Mouse (Mus musculus) hindbrain, embryonic 15.5 days (tissue): ENCODE results near the gene Ssbp4. TPM values are rescaled to one million over a fixed set of nuclear protein-coding genes. Genes with fewer than 3 reads are reported as not detected.
A peak's percentile ranks its signal among the peaks of the same experiment; 100 is the strongest.

Experiments
- ATAC-seq: fragments of 200-750 bp; cut with Nextera tagmentation; 2 replicates; pipeline ENCODE4 v1.8.0; 2017; ENCODE audit warnings: low read depth, moderate number of reproducible peaks, moderate TSS enrichment; ENCODE audit not compliant: low FRiP score
- H3K27ac ChIP-seq: fragments of 300-500 bp; sonication (generic); replicated peaks from 2 replicates; pipeline ENCODE4 v1.5.1; 2015; ENCODE audit warnings: mild to moderate bottlenecking, inconsistent platforms
- H3K27me3 ChIP-seq: fragments of 300-500 bp; sonication (generic); 2 replicates; pipeline ENCODE4 v1.6.1; 2015; ENCODE audit warnings: control low read depth, inconsistent platforms
- H3K36me3 ChIP-seq: fragments of 300-500 bp; sonication (generic); 2 replicates; pipeline ENCODE4 v1.6.1; 2015; ENCODE audit warnings: control low read depth, inconsistent platforms
- H3K4me1 ChIP-seq: fragments of 300-500 bp; sonication (generic); replicated peaks from 2 replicates; pipeline ENCODE4 v1.6.1; 2015; ENCODE audit warnings: control low read depth, inconsistent platforms
- H3K4me2 ChIP-seq: fragments of 300-500 bp; sonication (generic); 2 replicates; pipeline ENCODE4 v1.6.1; 2015; ENCODE audit warnings: moderate library complexity, mild to moderate bottlenecking, inconsistent platforms
- H3K4me3 ChIP-seq: fragments of 300-500 bp; sonication (generic); 2 replicates; pipeline ENCODE4 v1.5.1; 2015; ENCODE audit warnings: mild to moderate bottlenecking, inconsistent platforms
- H3K9ac ChIP-seq: fragments of 300-500 bp; sonication (generic); 2 replicates; pipeline ENCODE4 v1.6.1; 2015; ENCODE audit warnings: inconsistent platforms
- H3K9me3 ChIP-seq: fragments of 300-500 bp; sonication (generic); 2 replicates; pipeline ENCODE4 v1.6.1; 2016; ENCODE audit warnings: control low read depth, inconsistent platforms
- WGBS: fragments of 180-500 bp; shearing (Covaris S2); methylation state at CpG from one replicate; pipeline ENCODE4 v1.1.7; 2015; 5-methylcytosine and 5-hydroxymethylcytosine counted together
- polyA plus RNA-seq: library from polyadenylated mRNA; unstranded; fragments of >200 nt; fragmentation: Nextera tagmentation; extraction: Ambion mirVana; gene quantifications from 2 replicates; pipeline ENCODE4 v1.2.1, GENCODE M21; 2015

Ssbp4 gene
- polyA plus RNA-seq, 1 experiment from 2014 or later, result 172 TPM

DNA sequence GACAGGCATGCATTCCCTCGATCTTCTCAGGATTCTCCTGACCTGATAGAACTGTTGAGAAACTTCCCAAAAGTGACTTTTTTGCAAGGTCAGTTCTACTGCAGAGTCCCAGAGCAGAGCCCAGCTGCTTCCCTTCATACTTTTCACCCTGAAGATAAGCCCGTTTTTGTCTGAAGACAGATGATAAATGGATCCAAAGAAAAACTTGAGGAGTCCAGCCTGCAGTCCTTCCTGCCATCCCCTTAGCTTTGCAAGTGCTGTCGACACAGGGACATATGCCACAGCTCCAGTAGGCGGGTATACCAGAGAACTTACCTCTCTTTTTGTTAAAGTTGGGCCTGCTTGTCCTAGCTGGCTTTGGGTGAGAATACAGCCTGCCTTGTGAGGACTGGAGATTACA is 47.3 kb downstream of the Ssbp4 start:
- Histone ChIP-seq H3K4me1 (peaks cover 33% of the 10 kb centered on the region; the same call in 1 of the 2 replicates), H3K27me3 (no peaks in the 10 kb centered on the region), H3K4me2 (no peak overlapping the region), H3K9ac (no peak overlapping the region), H3K27ac (no peak overlapping the region), H3K36me3 (no peaks in the 10 kb centered on the region), H3K9me3 (no peaks in the 10 kb centered on the region), H3K4me3 (no peak overlapping the region)
- WGBS, result 73% methylated on average over 4 of the region's 4 CpGs
- no peak for ATAC-seq

DNA sequence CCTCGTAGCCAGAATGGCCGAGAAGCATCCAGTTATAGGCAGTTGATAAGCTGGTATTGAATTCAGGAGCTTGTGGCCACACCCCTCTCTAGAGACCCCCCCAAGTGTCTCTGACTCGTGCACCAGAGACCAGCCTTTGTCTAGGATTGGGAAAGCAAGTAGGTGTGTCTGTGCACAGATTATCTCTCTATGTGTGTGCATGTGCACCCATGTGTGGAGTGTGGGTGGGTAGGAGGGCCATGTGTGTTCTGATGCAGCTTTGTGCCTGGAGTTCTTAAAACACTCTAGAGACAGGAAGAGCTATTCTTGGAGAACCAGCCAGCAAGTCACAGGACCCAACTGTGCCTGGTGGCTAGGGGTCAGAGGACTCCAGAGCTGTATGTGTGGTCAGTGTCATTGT is 48.1 kb downstream of the Ssbp4 start:
- ATAC-seq, result no peak
- no peak overlapping the region for H3K9ac ChIP-seq
- no peak overlapping the region for H3K27ac ChIP-seq
- H3K27me3 ChIP-seq, result no peaks in the 10 kb centered on the region
- H3K4me2 ChIP-seq, result no peak overlapping the region
- WGBS, result 76% methylated on average over 3 of the region's 3 CpGs
- H3K36me3 ChIP-seq, result no peaks in the 10 kb centered on the region
- no peak overlapping the region for H3K4me3 ChIP-seq
- H3K9me3 ChIP-seq, result no peaks in the 10 kb centered on the region
- H3K4me1 ChIP-seq, result peaks cover 31% of the 10 kb centered on the region; the same call in 1 of the 2 replicates

DNA sequence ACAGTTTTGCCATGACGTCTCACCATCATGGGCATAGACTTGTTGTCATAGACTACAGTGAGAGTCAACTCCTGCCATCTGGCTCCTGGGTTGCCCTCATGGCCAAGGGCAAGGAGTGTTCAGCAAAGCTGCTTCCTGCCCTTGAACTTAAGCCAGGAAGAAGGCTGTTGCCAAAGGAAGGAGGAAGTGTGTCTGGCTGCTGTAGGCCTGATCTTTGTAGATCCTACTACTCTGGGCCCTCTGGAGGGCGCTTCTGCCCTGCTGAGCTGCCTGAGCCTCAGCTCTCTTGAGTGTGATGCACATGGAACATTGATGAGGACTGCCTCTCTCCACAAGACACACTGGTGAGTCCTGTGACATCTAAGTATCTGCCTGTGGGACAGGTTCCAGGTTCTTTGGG is 48.6 kb downstream of the Ssbp4 start:
- H3K36me3 ChIP-seq, result no peaks in the 10 kb centered on the region
- H3K27ac ChIP-seq, result no peak overlapping the region
- no peak overlapping the region for H3K4me3 ChIP-seq
- 67% methylated on average over 2 of the region's 2 CpGs for WGBS
- no peak overlapping the region for H3K9ac ChIP-seq
- H3K27me3 ChIP-seq, result no peaks in the 10 kb centered on the region
- peaks cover 27% of the 10 kb centered on the region; the same call in 1 of the 2 replicates for H3K4me1 ChIP-seq
- ATAC-seq, result no peak
- no peak overlapping the region for H3K4me2 ChIP-seq
- no peaks in the 10 kb centered on the region for H3K9me3 ChIP-seq

DNA sequence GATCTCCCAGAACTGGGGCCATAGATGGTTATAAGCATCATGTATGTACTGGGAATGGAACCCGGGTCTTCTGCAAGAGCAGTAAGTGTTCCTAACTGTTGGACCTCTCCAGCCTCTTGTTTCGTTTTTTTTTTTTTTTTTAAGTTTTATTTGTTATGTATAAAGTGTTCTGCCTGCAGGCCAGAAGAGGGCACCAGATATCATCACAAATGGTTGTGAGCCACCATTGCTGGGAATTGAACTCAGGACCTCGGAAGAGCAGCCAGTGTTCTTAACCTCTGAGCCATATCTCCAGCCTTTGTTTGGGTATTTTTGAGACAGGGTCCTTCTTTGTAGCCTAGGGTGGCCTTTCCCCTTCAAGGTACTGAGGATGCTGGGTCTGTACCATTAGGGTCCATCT is 49.7 kb downstream of the Ssbp4 start:
- no peaks in the 10 kb centered on the region for H3K9me3 ChIP-seq
- no peak for ATAC-seq
- WGBS, result 80% methylated on average over 3 of the region's 3 CpGs
- H3K36me3 ChIP-seq, result no peaks in the 10 kb centered on the region
- no peaks in the 10 kb centered on the region for H3K27me3 ChIP-seq
- no peak overlapping the region for H3K4me3 ChIP-seq
- H3K4me2 ChIP-seq, result no peak overlapping the region
- H3K9ac ChIP-seq, result no peak overlapping the region
- peaks cover 25% of the 10 kb centered on the region for H3K4me1 ChIP-seq
- H3K27ac ChIP-seq, result no peak overlapping the region

DNA sequence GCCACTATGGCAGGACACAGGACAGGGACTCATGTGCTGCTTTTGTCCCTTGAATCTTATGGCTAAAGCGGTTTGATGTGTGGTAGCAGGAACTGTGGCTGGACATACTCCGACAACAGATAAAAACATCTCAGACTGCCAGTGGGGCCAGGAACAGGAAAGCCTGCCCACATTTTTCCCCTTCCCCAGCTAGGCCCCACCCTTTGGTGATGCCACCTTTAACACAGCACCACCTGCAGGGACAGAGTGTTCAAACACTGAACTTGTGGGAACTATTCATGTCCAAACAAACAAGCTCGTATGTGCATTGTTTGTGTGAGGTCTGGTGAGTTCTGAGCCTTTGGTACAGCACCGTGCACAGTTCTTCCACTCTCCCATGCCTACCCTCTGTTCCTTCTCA is 50.3 kb downstream of the Ssbp4 start:
- Histone ChIP-seq H3K27me3 (no peaks in the 10 kb centered on the region), H3K9ac (no peak overlapping the region), H3K27ac (no peak overlapping the region), H3K4me1 (peaks cover 32% of the 10 kb centered on the region), H3K36me3 (no peaks in the 10 kb centered on the region), H3K9me3 (no peaks in the 10 kb centered on the region), H3K4me3 (no peak overlapping the region), H3K4me2 (no peak overlapping the region)
- 69% methylated on average over 4 of the region's 4 CpGs for WGBS
- no peak for ATAC-seq

DNA sequence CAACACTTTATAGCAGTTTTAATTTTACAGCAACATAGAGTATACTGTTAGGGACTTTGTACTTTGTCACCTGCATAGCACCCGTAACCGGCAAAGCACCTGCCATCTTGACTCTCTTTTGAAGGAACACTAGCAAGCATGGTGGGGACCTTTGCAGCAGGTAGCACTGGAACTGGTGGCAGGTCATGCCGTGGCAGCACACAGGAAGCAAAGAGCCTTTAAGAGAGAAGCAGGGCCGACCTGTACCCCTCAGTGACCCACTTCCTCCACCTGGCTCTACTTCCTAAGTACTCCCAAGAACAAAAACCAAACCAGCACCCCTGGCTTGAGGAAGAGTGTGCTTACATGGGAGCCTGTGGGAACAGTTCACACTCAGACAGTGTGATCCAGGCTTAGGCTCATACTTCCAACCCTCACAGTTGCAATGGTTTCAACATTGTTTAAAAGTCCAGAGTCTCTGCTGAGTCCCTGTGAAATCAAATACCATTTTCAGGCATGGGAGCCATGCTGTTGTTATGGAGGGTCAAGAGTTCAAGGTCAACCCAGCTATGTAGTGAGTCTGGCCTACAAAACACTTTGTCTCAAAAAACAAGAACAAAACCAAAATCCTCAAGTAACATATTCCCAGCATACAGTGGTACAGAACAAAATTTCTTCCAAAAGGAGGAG is 53.5 kb downstream of the Ssbp4 start:
- no peaks in the 10 kb centered on the region for H3K27me3 ChIP-seq
- 96% methylated on average over 4 of the region's 4 CpGs for WGBS
- no peak for ATAC-seq
- no peak overlapping the region for H3K4me3 ChIP-seq
- H3K27ac ChIP-seq, result no peak overlapping the region
- peaks cover 33% of the 10 kb centered on the region for H3K4me1 ChIP-seq
- no peaks in the 10 kb centered on the region for H3K9me3 ChIP-seq
- H3K4me2 ChIP-seq, result no peak overlapping the region
- no peaks in the 10 kb centered on the region for H3K36me3 ChIP-seq
- H3K9ac ChIP-seq, result no peak overlapping the region

DNA sequence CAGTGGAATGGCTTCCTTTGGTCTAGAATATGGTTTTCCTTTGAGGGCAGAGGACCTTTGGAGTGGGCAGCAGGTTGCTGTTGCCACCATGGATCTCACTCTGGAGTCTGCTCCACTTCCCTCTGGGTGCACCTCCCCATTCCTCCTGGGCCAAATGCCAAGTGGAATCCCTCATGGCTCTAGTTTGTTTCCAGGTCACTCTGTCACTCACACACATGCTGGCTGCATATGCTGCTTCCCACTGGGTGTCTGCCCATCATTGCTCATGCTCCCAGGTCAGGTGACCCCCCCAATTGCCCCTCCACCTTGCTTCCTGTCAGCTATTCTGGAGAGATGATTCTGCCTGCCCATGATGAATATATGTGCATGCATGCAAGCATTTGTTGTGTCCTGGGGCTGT is 54.9 kb downstream of the Ssbp4 start:
- Histone ChIP-seq H3K9ac (no peak overlapping the region), H3K4me3 (no peak overlapping the region), H3K4me2 (no peak overlapping the region), H3K9me3 (no peaks in the 10 kb centered on the region), H3K36me3 (no peaks in the 10 kb centered on the region), H3K4me1 (peaks cover 26% of the 10 kb centered on the region), H3K27ac (0 out of 2 replicates have a peak overlapping the region, but pooled peaks have one; percentile 16), H3K27me3 (no peaks in the 10 kb centered on the region)
- no peak for ATAC-seq

DNA sequence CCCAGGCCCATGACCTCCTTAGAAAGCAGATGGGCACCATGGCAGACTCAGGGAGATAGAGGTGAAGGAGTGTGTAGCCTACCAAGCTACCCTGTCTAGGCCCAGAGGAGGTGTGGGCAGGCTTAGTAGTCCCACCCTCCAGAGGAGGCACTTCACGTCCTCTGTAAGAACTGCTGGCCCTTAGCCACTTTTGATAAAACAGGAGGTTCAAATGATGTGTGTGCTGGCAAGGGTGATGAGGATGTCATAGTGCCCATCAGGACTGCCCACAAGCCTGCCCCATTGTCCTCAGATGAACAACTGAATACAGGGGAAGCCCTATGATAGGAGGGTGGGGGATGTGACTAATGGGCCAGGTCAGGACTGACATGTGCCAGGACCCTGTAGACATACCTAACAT is 55.8 kb downstream of the Ssbp4 start:
- Histone ChIP-seq H3K4me1 (peaks cover 29% of the 10 kb centered on the region), H3K4me3 (no peak overlapping the region), H3K27ac (no peak overlapping the region), H3K27me3 (no peaks in the 10 kb centered on the region), H3K9me3 (no peaks in the 10 kb centered on the region), H3K9ac (no peak overlapping the region), H3K36me3 (no peaks in the 10 kb centered on the region), H3K4me2 (no peak overlapping the region)
- ATAC-seq, result no peak
- WGBS, result 45% methylated on average over 1 of the region's 1 CpGs

DNA sequence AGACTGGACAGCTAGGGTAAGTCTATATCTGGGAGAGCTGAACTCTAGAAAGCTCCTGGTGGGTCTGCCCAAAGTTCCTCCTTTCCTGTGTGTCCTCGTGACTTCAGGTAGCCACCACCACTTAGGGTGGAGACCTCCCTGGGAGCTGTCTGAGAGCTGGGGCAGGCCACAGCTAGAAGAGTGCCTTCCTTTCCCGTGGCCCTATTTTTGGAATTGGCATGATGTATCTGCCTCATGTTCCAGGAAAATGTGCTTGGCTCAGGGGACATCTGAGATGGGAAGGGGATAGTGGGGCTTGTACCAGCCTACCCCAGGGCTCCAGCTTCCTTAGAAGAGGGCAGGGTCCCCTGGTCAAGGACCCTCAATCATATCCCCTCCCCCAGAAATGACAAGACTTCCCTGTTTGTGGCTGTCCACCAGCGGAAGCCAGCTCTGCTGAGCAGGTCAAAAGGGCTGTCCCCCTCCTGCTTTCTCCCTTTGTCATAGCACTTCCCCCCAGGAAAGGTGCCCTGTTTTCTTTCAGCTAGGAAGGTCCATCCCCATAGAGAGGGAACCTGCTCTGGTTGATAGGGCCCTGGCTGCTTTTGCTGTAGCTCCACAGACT is 57.0 kb downstream of the Ssbp4 start:
- no peak overlapping the region for H3K9ac ChIP-seq
- WGBS, result 72% methylated on average over 3 of the region's 3 CpGs
- H3K4me2 ChIP-seq, result no peak overlapping the region
- no peaks in the 10 kb centered on the region for H3K36me3 ChIP-seq
- peaks cover 30% of the 10 kb centered on the region for H3K4me1 ChIP-seq
- H3K9me3 ChIP-seq, result no peaks in the 10 kb centered on the region
- H3K27me3 ChIP-seq, result no peaks in the 10 kb centered on the region
- no peak overlapping the region for H3K4me3 ChIP-seq
- no peak for ATAC-seq
- H3K27ac ChIP-seq, result no peak overlapping the region

DNA sequence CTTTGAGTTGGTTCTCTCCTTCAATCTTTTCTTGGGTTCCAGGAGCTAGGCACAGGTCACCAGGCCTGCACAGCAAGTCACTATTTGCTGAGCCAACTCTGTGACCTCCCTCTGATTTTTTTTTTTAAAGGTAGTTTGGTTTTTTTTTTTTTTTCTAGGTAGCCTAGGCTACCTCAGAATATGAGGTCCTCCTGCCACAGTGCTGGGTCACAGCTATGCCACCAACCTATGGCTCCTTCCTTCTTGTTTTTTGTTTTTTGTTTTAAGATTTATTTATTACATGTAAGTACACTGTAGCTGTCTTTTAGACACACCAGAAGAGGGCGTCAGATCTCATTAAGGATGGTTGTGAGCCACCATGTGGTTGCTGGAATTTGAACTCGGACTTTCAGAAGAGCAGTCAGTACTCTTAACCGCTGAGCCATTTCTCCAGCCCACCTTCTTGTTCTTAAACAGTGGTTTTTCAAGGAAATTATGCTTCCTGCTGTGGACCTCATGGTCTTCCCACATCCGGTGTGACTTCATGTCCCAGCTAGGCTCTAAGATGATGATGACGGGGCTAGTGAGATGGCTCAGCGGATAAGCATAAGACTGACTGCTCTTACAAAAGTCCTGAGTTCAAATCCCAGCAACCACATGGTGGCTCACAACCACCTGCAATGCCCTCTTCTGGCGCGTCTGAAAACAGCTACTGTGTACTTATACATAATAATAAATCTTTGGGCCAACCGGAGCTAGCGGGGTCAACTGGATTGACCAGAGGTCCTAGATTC is 59.1 kb downstream of the Ssbp4 start:
- Histone ChIP-seq H3K36me3 (no peaks in the 10 kb centered on the region), H3K4me1 (peaks cover 30% of the 10 kb centered on the region), H3K27ac (no peak overlapping the region), H3K9ac (no peak overlapping the region), H3K4me3 (no peak overlapping the region), H3K9me3 (no peaks in the 10 kb centered on the region), H3K4me2 (no peak overlapping the region), H3K27me3 (no peaks in the 10 kb centered on the region)
- no peak for ATAC-seq
- WGBS, result 93% methylated on average over 10 of the region's 10 CpGs

DNA sequence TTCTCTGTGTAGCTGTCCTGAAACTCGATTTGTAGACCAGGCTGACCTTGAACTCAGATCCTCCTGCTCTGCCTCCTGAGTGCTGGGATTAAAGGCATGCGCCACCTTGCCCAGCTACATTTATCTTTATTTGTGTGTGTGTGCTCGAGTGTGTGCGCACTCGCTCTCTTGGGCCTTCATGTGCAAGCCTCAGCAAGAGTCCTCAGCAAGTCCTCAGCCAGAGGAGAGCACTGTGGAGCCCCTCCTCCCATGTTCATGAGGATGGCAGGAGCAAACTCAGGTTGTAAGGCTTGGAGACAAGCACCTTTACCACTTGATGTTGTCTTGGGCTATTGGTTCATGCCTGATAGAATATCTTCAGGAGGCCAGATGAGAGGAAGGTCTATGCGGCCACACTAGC is 60.9 kb downstream of the Ssbp4 start:
- ATAC-seq, result no peak
- Histone ChIP-seq H3K4me3 (no peak overlapping the region), H3K27ac (no peak overlapping the region), H3K27me3 (no peaks in the 10 kb centered on the region), H3K4me1 (peaks cover 28% of the 10 kb centered on the region), H3K4me2 (no peak overlapping the region), H3K36me3 (no peaks in the 10 kb centered on the region), H3K9ac (no peak overlapping the region), H3K9me3 (no peaks in the 10 kb centered on the region)
- WGBS, result 89% methylated on average over 6 of the region's 6 CpGs
